Mouse (Mus musculus) spleen, adult 2 months (tissue): ENCODE measurements around the gene Plpp3. TPM values are rescaled to one million over a fixed set of nuclear protein-coding genes. Genes with fewer than 3 reads are reported as not detected.
"Not testable (repeated sequence)": the region's sequence is repeated elsewhere in the genome, so short reads cannot be mapped to it uniquely, and the experiment has no call there.

Source experiments
- DNase-seq, 2 experiments: peaks; one replicate each; pipeline versions ENCODE4 v3.0.0 to v3.0.0-alpha.2; 2012 to 2021; ENCODE audit warnings: low spot score in 2 of 2, low read depth in 1 of 2
- H3K27ac ChIP-seq: fragments of 200-500 bp; 2 replicates; pipeline ENCODE4 v1.5.1; 2012; ENCODE audit warnings: low read length, inconsistent platforms; ENCODE audit not compliant: insufficient read depth
- H3K27me3 ChIP-seq: fragments of 200-500 bp; 2 replicates; pipeline ENCODE4 v1.6.1; 2012; ENCODE audit warnings: mild to moderate bottlenecking, moderate library complexity, low read length, inconsistent platforms; ENCODE audit not compliant: control insufficient read depth, insufficient read depth
- H3K36me3 ChIP-seq: fragments of 200-500 bp; 2 replicates; pipeline ENCODE4 v1.6.1; 2012; ENCODE audit warnings: mild to moderate bottlenecking, low read length, inconsistent platforms; ENCODE audit not compliant: control insufficient read depth, insufficient read depth
- H3K4me1 ChIP-seq: fragments of 200-500 bp; 2 replicates; pipeline ENCODE4 v1.6.1; 2011; ENCODE audit warnings: inconsistent platforms; ENCODE audit not compliant: control insufficient read depth, insufficient read depth, insufficient read length
- H3K4me3 ChIP-seq: fragments of 200-500 bp; 2 replicates; pipeline ENCODE4 v1.5.1; 2011; ENCODE audit warnings: mild to moderate bottlenecking, inconsistent platforms; ENCODE audit not compliant: insufficient read depth, insufficient read length; ENCODE audit errors: extremely low read depth
- CTCF ChIP-seq: fragments of 200-500 bp; IDR thresholded peaks from 2 replicates; pipeline ENCODE4 v1.5.1; 2011; ENCODE audit warnings: mild to moderate bottlenecking, inconsistent platforms; ENCODE audit not compliant: insufficient read depth, insufficient read length, insufficient replicate concordance; ENCODE audit errors: extremely low read depth
- POLR2A ChIP-seq: fragments of 200-500 bp; IDR thresholded peaks from 2 replicates; pipeline ENCODE4 v1.6.1; 2011; ENCODE audit warnings: low read depth, low read length, inconsistent platforms
- WGBS: fragments of 180-500 bp; shearing (Covaris S2); methylation state at CpG from one replicate; pipeline ENCODE4 v1.1.7; 2018; 5-methylcytosine and 5-hydroxymethylcytosine counted together
- polyA plus RNA-seq: library from polyadenylated mRNA; depleted of rRNA; stranded (reverse); fragments of >200 nt; gene quantifications from 2 replicates; pipeline ENCODE4 v1.2.3, GENCODE M21; 2012

Plpp3 gene
- polyA plus RNA-seq, 1 experiment, result 24.8 TPM

GRCm38 (mm10) chr4:105262358-105262757 lies 105.2 kb downstream of the Plpp3 start:
- 91% methylated on average over 12 of the region's 12 CpGs for WGBS
- TF ChIP-seq POLR2A (no peak), CTCF (no peak)
- H3K27ac ChIP-seq, result no peak overlapping the region
- H3K36me3 ChIP-seq, result no peaks in the 10 kb centered on the region
- no peaks in the 10 kb centered on the region for H3K27me3 ChIP-seq
- H3K4me1 ChIP-seq, result no peaks in the 10 kb centered on the region
- no peak overlapping the region for H3K4me3 ChIP-seq
- DNase-seq, result no peak

DNA sequence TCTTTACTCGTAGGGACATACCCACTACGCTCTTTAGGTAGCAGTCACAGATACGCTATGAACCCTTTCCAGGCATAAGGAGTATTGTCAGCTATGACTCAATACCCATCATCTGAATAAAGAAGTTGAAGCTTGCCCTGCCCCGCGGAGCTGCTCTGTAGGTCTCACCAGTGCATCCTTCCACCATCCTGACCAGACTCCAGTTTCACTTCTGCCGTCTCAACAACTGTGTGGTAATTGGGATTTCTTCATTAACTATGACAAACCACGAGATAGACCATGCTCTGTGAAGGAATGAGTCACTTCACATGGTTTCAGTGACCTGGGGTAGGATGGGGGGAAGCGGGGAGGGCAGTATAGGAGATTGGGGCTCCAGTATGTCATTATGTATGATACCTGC lies 106.5 kb downstream of the Plpp3 start:
- 50% methylated on average over 8 of the region's 8 CpGs for WGBS
- Histone ChIP-seq H3K27ac (no peak overlapping the region), H3K27me3 (no peaks in the 10 kb centered on the region), H3K4me1 (peaks cover 5% of the 10 kb centered on the region), H3K36me3 (no peaks in the 10 kb centered on the region), H3K4me3 (no peak overlapping the region)
- TF ChIP-seq POLR2A (no peak), CTCF (no peak)
- DNase-seq, result no peak

DNA sequence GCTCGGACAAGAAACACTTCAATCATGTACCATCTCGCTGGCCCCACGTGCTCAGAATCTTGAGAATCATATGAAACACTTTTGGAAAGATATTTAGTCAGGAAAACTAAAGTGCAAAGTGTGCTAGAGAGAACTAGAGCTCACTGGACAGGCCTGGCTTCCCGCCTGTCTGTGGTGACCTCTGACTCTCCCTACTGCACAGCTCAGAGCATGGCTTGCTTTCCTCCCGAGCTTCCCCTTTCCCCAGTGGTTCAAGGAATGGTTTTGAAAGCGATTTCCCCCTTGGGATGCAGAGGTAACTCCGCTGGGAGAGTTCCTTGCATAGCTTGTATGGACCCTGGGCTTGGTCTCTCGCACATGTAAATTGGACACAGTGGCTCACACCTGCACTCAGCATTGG lies 107.9 kb downstream of the Plpp3 start:
- Histone ChIP-seq H3K36me3 (no peaks in the 10 kb centered on the region), H3K4me1 (peaks cover 9% of the 10 kb centered on the region), H3K27me3 (no peaks in the 10 kb centered on the region), H3K4me3 (no peak overlapping the region), H3K27ac (no peak overlapping the region)
- TF ChIP-seq POLR2A (no peak), CTCF (no peak)
- WGBS, result 83% methylated on average over 8 of the region's 8 CpGs
- no peak for DNase-seq

DNA sequence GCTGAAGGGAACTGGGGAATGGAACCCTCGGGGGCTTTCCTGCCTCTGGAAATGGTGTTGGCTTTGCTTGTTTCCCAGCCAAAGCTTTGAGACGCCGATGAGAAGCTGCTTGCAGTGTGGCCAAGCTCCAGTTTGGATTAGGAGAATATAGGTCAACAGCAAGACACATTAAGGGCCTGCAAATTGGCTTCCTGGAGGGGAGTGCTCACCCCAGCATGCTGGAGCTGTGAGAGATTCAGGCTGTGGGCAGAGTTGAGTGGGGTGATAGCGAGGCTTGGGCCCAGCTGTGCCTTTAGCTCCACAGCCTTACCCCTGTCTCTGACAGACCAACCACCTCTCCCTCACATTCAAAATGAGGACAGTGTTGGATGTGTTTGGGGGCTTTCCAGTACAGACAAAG lies 108.5 kb downstream of the Plpp3 start:
- DNase-seq, result no peak
- 76% methylated on average over 4 of the region's 4 CpGs for WGBS
- no peaks in the 10 kb centered on the region for H3K27me3 ChIP-seq
- H3K27ac ChIP-seq, result no peak overlapping the region
- no peaks in the 10 kb centered on the region for H3K36me3 ChIP-seq
- peaks cover 9% of the 10 kb centered on the region for H3K4me1 ChIP-seq
- H3K4me3 ChIP-seq, result no peak overlapping the region
- no peak for TF ChIP-seq CTCF
- no peak for TF ChIP-seq POLR2A

DNA sequence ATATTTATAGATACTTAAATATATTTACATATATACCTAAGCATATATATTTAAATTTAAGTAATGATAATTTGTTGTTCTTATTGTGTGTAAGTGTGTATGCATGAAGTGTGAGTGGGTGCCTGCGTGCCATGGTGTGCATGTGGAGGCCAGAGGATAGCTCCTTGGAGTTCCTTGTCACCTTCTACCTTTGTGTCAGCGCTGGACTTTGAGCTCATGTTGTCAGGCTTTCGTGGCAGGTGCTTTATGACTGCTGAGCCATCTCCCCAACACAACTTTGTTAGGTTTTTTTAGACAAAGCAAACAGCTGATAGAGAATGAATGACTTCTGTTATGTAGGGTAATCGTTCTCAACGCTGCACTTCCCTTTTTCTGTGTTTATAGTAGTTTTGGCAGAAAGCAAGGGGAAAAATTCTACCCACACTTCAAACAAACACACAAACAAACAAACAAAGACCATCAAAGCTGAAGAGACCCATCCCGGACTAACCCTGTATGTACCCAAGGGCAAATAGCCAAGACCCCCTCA lies 111.1 kb downstream of the Plpp3 start:
- no peaks in the 10 kb centered on the region for H3K36me3 ChIP-seq
- TF ChIP-seq CTCF (no peak), POLR2A (no peak)
- 44% methylated on average over 6 of the region's 6 CpGs for WGBS
- H3K4me3 ChIP-seq, result no peak overlapping the region
- peaks cover 9% of the 10 kb centered on the region for H3K4me1 ChIP-seq
- no peak overlapping the region for H3K27ac ChIP-seq
- no peaks in the 10 kb centered on the region for H3K27me3 ChIP-seq
- DNase-seq, result no peak

- not testable (repeated sequence) for H3K36me3 ChIP-seq, H3K27me3 ChIP-seq, DNase-seq, H3K4me1 ChIP-seq, H3K27ac ChIP-seq, H3K4me3 ChIP-seq
- 87% methylated on average over 6 of the region's 7 CpGs for WGBS
These were observed 112.3 kb downstream of the Plpp3 start for GRCm38 (mm10) chr4:105269398-105269797.

GRCm38 (mm10) chr4:105271166-105271565 lies 114.0 kb downstream of the Plpp3 start:
- 89% methylated on average over 6 of the region's 6 CpGs for WGBS
- Histone ChIP-seq H3K27me3 (no peaks in the 10 kb centered on the region), H3K4me3 (no peak overlapping the region), H3K27ac (no peak overlapping the region), H3K36me3 (no peaks in the 10 kb centered on the region), H3K4me1 (peaks cover 9% of the 10 kb centered on the region)
- no peak for TF ChIP-seq CTCF
- no peak for TF ChIP-seq POLR2A
- DNase-seq, result no peak
